Mouse (Mus musculus) hematopoietic stem cell, adult 5-6 weeks (primary cell): ENCODE data around the gene Ttc28. TPM values are rescaled to one million over a fixed set of nuclear protein-coding genes. Genes with fewer than 3 reads are reported as not detected.
A peak's percentile ranks its signal among the peaks of the same experiment; 100 is the strongest.

ENCODE experiments used
- ATAC-seq, 2 experiments: fragments of 125-278 bp in 1 of 2; replicated peaks in 1 of 2; 2 replicates each; pipeline ENCODE4 v1.8.0; 2016 to 2017; ENCODE audit warnings: inconsistent platforms in 2 of 2, mild to moderate bottlenecking in 2 of 2, moderate number of reproducible peaks in 2 of 2, low read depth in 1 of 2, moderate TSS enrichment in 1 of 2; ENCODE audit not compliant: low FRiP score in 2 of 2, poor library complexity in 2 of 2, severe bottlenecking in 2 of 2, insufficient read depth in 1 of 2, low TSS enrichment in 1 of 2
- total RNA-seq: library from RNA; stranded (forward); fragments of 172-1452, 232-1000 nt; gene quantifications from 2 replicates; pipeline ENCODE4 v1.2.3, GENCODE M21; 2017

Ttc28 gene
- total RNA-seq, 1 experiment from 2014 or later: 2.3 TPM

- ATAC-seq: no peak
Measured at GRCm38 (mm10) chr5:111077261-111077660, 197.7 kb downstream of the Ttc28 start.

DNA sequence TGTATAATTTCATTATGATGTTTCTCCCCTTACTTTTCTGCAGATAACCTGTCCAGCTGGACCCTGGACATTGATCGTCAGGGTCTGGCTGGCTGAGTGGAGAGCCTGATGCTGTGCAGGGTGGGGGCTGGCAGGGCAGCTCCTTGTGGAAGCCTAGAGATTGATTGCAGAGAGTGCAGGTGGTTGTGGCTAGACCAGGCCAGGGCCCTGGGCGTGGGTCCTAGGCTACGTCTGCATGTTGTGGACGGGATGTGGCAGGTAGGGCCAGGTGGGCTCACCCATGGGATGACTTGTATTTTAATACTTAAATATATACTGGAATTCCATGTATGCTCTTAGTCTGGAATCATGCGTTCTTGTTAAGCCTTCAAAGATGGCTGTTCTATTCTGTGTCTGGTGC is 201.0 kb downstream of the Ttc28 start:
- no peak for ATAC-seq

DNA sequence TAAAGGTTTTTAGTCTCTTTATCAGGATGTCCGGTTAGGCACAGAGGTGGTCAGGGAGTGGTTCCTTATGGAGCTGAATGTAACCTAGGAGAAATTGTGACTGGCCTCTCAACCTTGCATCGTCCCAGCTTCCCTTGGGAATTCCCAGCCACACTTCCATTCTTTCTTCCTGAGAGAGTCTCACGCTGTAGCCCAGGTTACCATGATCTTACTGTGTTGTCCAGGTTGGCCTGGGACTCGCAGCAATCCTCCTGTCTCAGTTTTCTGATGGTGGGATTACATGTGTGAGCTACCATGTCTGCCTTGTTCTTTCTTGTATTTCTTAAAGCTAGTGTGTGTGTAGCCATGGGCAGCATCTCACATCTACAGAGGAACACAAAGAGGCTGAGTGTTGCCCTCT is 206.2 kb downstream of the Ttc28 start:
- no peak for ATAC-seq

GRCm38 (mm10) chr5:111096750-111097149 is 217.1 kb downstream of the Ttc28 start:
- no peak for ATAC-seq

DNA sequence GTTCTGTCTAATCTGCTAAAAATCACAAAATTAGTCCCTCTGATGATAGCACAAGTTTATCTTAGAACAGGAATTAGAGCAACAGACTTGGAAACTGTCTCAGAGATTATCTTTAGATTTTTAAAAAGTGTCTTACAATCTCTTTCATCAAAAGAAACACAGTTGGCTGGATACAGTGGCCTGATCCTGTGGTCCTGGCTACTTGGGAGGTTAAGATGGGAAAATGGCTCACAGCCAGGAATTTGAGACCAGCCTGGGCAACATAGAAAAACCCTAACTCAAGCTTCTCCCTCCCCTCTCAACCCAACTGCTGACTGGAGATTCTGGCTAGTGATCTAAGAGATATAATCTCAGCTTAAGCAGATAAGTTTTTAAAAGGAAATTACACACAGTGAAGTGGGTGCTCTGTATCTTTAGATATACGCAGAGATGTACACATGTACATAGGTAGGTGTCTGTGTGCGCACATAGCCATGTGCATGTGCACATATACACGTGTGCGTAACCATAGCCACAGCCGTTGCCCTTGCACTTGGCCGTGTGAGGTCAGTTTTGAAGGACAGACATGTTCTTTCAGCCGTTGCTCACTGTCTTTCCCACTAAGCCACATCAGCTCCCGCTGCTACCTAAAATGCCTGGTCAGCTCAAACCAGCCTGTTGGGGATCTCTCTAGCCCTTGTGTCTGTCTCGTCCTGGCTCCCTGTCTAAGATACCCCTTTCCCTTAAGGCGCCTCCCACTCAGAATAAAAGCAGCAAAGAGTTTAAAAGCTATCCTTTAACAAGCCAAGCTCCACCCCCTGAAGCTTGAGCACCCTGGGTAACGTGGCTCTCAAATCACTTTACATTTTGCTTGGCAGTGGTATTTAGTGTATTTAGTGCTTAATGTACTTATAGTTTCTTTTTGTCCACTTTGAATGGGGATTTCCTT is 217.9 kb downstream of the Ttc28 start:
- no peak for ATAC-seq

DNA sequence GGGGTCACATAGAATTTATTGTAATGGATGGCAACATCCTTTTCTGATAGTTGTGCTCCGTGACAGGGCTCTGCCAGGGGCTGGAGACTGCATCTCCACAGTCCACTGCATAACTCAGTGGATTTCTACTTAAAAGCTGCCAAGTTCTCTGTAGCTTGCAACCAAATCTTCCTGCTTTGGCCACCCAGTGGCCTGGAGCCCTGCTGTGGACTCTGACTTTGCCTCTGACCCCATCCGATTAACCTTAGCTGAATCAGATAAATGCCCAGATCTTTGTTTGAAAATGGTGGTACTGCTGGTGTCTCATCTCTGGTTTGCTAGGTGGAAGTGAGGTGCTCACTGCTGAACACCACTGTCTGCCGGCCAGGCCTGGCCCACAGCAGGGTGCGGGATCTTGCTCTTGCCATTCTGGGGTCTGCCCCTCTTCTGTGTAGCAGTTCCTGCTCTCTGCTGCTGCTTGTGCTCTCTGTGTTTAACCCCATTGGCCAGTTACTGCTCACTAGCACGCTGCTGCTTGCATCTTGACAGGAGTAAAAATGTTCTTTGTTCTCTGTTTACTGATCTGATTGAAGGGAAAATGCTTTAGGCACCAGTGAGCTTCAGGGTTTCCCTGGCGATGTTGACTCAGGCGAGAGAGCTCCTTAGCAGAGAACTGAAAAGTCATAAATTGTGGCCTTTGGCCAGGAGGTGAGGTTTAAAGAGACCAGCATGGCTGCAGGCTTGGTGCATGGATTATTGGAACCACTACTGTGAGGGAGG is 219.1 kb downstream of the Ttc28 start:
- no peak for ATAC-seq

DNA sequence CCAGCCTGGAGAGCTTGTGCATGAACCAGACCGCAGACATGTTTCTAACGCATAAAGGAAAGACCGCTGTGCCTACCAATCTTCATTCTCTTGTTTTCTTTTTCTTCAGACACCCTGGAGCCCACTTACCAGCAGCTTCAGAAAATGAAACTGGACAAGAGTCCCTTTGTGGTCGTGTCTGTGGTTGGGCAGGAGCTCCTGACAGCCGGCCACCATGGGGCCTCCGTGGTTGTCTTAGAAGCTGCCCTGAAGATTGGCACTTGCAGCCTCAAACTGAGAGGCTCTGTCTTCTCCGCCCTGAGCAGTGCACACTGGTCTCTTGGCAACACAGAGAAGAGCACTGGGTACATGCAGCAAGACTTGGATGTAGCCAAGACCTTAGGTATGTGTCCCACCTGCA is 221.0 kb downstream of the Ttc28 start:
- no peak for ATAC-seq

DNA sequence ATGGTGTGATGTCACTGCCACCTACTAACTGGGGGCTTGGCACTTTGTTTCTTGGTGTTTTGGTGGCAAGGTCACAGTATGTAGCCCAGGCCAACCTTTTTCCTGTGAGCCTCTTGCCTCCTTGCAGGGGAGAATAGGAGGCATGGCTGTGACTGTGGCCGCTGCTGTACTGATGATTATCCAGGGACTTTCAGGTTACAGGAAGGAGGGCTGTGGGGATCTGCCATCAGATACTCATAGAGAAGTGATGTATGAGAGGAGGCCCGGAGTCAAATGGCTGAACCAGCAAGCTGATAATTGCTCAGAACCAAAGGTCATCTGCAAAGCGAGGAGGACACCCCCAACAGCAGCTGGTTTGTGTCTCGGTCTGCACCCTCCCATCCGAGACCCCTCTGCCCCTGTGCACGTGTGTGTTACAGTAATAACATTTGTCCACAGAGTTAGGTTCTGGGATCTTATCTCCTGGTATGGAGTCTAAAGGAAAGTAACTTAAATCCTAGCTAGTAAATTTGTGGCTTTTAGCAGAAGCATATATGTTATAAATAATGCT is 221.9 kb downstream of the Ttc28 start:
- no peak for ATAC-seq

- no peak for ATAC-seq
Measured at GRCm38 (mm10) chr5:111104801-111105200, 225.2 kb downstream of the Ttc28 start.

- no peak for ATAC-seq
Measured at GRCm38 (mm10) chr5:111111378-111111777, 231.8 kb downstream of the Ttc28 start.

DNA sequence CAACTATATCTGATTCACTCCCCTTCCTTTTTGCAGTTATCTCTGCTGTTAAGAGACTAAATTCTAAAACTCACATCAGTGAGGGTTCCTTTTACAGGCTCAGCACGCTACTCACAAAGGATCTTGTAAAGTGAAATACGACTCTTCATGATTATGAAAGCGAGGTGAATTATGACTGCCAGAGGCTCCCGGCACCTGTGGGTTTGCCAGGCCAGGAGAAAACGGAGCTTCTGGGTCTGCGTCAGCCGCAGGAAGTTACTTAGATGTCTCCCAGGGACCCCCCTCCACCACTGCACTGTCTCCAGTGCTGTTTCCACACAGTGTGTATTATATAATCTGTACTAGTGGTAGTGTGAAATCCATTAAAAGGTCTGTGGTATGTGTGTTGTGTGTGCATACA is 233.6 kb downstream of the Ttc28 start:
- no peak; a peak in 1 of 4 replicates for ATAC-seq

GRCm38 (mm10) chr5:111113694-111114375 is 234.2 kb downstream of the Ttc28 start:
- no peak for ATAC-seq

- ATAC-seq: no peak
Measured at GRCm38 (mm10) chr5:111114597-111114996, 235.0 kb downstream of the Ttc28 start.

GRCm38 (mm10) chr5:111115519-111116350 is 236.1 kb downstream of the Ttc28 start:
- peak; percentile 67 to 77; a peak in 3 of 4 replicates for ATAC-seq

- no peak for ATAC-seq
Measured at GRCm38 (mm10) chr5:111119805-111120204, 240.2 kb downstream of the Ttc28 start.

- ATAC-seq: no peak
Measured at GRCm38 (mm10) chr5:111120298-111120697, 240.7 kb downstream of the Ttc28 start.
